Mouse (Mus musculus) midbrain, embryonic 11.5 days (tissue): ENCODE data around the gene Agbl4. TPM values are rescaled to one million over a fixed set of nuclear protein-coding genes. Genes with fewer than 3 reads are reported as not detected.

ENCODE experiments used
- ATAC-seq: fragments of 200-750 bp; cut with Nextera tagmentation; 2 replicates; pipeline ENCODE4 v1.8.0; 2017; ENCODE audit warnings: moderate TSS enrichment, moderate library complexity; ENCODE audit not compliant: low FRiP score
- DNase-seq: peaks from one replicate; pipeline ENCODE4 v3.0.0; 2015; ENCODE audit warnings: low spot score; ENCODE audit errors: missing footprints
- H3K27ac ChIP-seq: fragments of 300-500 bp; sonication (generic); 2 replicates; pipeline ENCODE4 v1.5.1; 2014; ENCODE audit warnings: low read depth, low read length
- H3K27me3 ChIP-seq: fragments of 300-500 bp; sonication (generic); 2 replicates; pipeline ENCODE4 v1.6.1; 2014; ENCODE audit warnings: mild to moderate bottlenecking, low read length, moderate library complexity, mixed read lengths; ENCODE audit not compliant: control insufficient read depth, insufficient read depth
- H3K36me3 ChIP-seq: fragments of 300-500 bp; sonication (generic); 2 replicates; pipeline ENCODE4 v1.6.1; 2014; ENCODE audit warnings: mild to moderate bottlenecking, low read length, moderate library complexity, mixed read lengths; ENCODE audit not compliant: control insufficient read depth, insufficient read depth
- H3K4me1 ChIP-seq: fragments of 300-500 bp; sonication (generic); 2 replicates; pipeline ENCODE4 v1.6.1; 2014; ENCODE audit warnings: low read length; ENCODE audit not compliant: control insufficient read depth, insufficient read depth
- H3K4me2 ChIP-seq: fragments of 300-500 bp; sonication (generic); 2 replicates; pipeline ENCODE4 v1.6.1; 2014; ENCODE audit warnings: mild to moderate bottlenecking, moderate library complexity
- H3K4me3 ChIP-seq: fragments of 300-500 bp; sonication (generic); 2 replicates; pipeline ENCODE4 v1.5.1; 2014; ENCODE audit warnings: low read depth, low read length
- H3K9ac ChIP-seq: fragments of 300-500 bp; sonication (generic); 2 replicates; pipeline ENCODE4 v1.6.1; 2014; ENCODE audit warnings: low read length
- H3K9me3 ChIP-seq: fragments of 300-500 bp; sonication (generic); 2 replicates; pipeline ENCODE4 v1.6.1; 2016; ENCODE audit warnings: low read length; ENCODE audit not compliant: control insufficient read depth
- WGBS: fragments of 180-500 bp; shearing (Covaris S2); extraction: QIAGEN DNeasy Blood & Tissue Kit; methylation state at CpG from one replicate; pipeline ENCODE4 v1.1.7; 2014; 5-methylcytosine and 5-hydroxymethylcytosine counted together
- polyA plus RNA-seq: library from polyadenylated mRNA; unstranded; fragments of >200 nt; fragmentation: Nextera tagmentation; extraction: Ambion mirVana; gene quantifications from 2 replicates; pipeline ENCODE4 v1.2.1, GENCODE M21; 2014

The Agbl4 gene
- polyA plus RNA-seq, 1 experiment from 2014 or later = 0.87 TPM

DNA sequence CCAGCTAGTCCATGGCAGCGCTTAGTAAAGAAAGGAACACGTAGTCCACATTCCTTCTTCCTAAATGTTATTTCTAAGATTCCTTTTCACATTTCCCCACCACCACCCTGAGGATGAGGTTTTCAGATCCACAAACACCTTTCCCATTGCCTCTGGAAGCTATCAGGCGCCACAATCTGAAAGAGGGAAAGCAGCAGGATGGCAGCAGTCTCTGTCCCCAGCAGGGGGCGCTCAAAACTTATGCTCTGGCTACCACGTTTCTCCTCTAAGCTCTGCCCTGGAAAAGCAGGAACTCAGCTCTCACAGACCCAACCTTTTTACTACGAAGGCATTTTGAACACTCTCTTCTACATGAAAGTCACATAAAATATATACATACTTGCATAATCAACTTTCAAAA, 1290.2 kb downstream of the Agbl4 start:
- WGBS = 21% methylated on average over 6 of the region's 6 CpGs
- DNase-seq (peak; percentile 97), ATAC-seq (peak; percentile 71)
- H3K9ac ChIP-seq = no peak overlapping the region; the same call in 1 of the 2 replicates
- H3K4me2 ChIP-seq = peak overlapping the region; percentile 35; the same call in 1 of the 2 replicates
- no peaks in the 10 kb centered on the region for H3K9me3 ChIP-seq
- no peak overlapping the region for H3K27ac ChIP-seq
- no peaks in the 10 kb centered on the region for H3K4me1 ChIP-seq
- H3K36me3 ChIP-seq = no peaks in the 10 kb centered on the region
- no peak overlapping the region for H3K4me3 ChIP-seq
- H3K27me3 ChIP-seq = no peaks in the 10 kb centered on the region

GRCm38 (mm10) chr4:111691057-111691543, 1293.6 kb downstream of the Agbl4 start:
- DNase-seq (no peak), ATAC-seq (no peak)
- WGBS = 75% methylated on average over 5 of the region's 5 CpGs
- Histone ChIP-seq H3K27ac (no peak overlapping the region), H3K9ac (no peak overlapping the region), H3K4me1 (no peaks in the 10 kb centered on the region), H3K9me3 (no peaks in the 10 kb centered on the region), H3K27me3 (no peaks in the 10 kb centered on the region), H3K4me3 (no peak overlapping the region), H3K36me3 (no peaks in the 10 kb centered on the region), H3K4me2 (no peak overlapping the region)

- ATAC-seq (no peak), DNase-seq (no peak)
- Histone ChIP-seq H3K4me3 (no peak overlapping the region), H3K9ac (no peak overlapping the region), H3K36me3 (no peaks in the 10 kb centered on the region), H3K4me2 (no peak overlapping the region), H3K27ac (no peak overlapping the region), H3K9me3 (no peaks in the 10 kb centered on the region), H3K4me1 (no peaks in the 10 kb centered on the region), H3K27me3 (no peaks in the 10 kb centered on the region)
- 71% methylated on average over 1 of the region's 1 CpGs for WGBS
Observed at GRCm38 (mm10) chr4:111701381-111701780, 1303.9 kb downstream of the Agbl4 start.

DNA sequence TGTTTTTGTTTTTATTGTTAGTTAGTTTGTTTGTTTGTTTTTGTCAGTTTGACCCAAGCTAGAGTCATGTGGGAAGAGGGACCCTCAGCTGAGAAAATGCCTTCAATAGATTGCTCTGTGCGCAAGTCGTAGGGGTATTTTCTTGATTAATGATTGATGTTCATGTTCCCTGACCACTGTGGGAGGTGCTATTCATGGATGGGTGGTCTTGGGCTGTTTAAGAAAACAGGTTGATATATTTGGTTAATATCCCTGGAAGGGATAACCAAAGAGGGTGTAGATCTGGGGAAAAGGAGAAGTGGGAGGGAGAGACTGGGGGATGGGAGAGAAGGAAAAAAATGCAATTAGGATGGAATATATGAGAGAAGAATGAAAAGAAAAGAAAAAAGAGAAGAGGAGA, 1306.7 kb downstream of the Agbl4 start:
- H3K4me2 ChIP-seq = no peak overlapping the region
- no peak overlapping the region for H3K4me3 ChIP-seq
- H3K36me3 ChIP-seq = no peaks in the 10 kb centered on the region
- DNase-seq = no peak
- WGBS = 94% methylated on average over 2 of the region's 2 CpGs
- no peak overlapping the region for H3K27ac ChIP-seq
- no peaks in the 10 kb centered on the region for H3K4me1 ChIP-seq
- no peak for ATAC-seq
- no peak overlapping the region for H3K9ac ChIP-seq
- H3K27me3 ChIP-seq = no peaks in the 10 kb centered on the region
- no peaks in the 10 kb centered on the region for H3K9me3 ChIP-seq

- Histone ChIP-seq H3K4me1 (no peaks in the 10 kb centered on the region), H3K27me3 (no peaks in the 10 kb centered on the region), H3K4me2 (no peak overlapping the region), H3K4me3 (no peak overlapping the region), H3K27ac (no peak overlapping the region), H3K9me3 (no peaks in the 10 kb centered on the region), H3K36me3 (no peaks in the 10 kb centered on the region), H3K9ac (no peak overlapping the region)
- ATAC-seq = no peak
- DNase-seq = no peak
- WGBS = 80% methylated on average over 3 of the region's 3 CpGs
Observed at GRCm38 (mm10) chr4:111704975-111705374, 1307.5 kb downstream of the Agbl4 start.

Other genes starting within 250 kb of the Agbl4 start
- gene Elavl4, start 45.8 kb upstream of the Agbl4 start, polyA plus RNA-seq = 240 and 250 TPM in 2 replicates